Comparison of ENCODE assay signal across 8 mouse cellular contexts in the genomic region with DNA sequence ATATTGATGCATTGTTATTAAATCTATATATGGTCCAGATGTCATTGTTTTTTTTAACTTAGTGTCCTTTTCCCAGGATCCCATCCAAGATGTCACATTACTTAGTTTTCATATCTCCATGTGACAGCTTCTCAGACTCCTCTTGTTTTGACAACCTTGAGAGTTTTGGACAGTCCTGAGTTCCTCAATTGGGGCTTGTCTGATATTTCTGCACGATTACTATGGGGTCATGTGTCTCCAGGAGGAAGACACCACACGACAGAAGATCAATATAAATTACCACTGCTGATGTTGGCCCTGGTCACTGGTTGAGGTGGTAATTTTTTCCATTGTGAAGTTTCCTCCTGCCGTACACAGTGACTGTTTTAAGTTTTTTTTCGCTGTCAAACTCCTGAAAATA. TPM values are rescaled to one million over a fixed set of nuclear protein-coding genes. Genes with fewer than 3 reads are reported as not detected.
DNase-seq lines count a peak whose midpoint lies in the region; ATAC-seq and TF ChIP-seq lines count a peak whose summit lies in the region.

No protein-coding gene starts in this region.

- ATAC-seq in heart, embryonic 16.5 days (replicated peaks; ENCODE audit: extremely low read depth, insufficient read depth, low FRiP score) = no peak
- ATAC-seq in hindbrain, embryonic 16.5 days = no peak
- ATAC-seq in midbrain, embryonic 14.5 days (ENCODE audit: low FRiP score, low TSS enrichment) = no peak
- ATAC-seq in cerebellum, adult (ENCODE audit: insufficient number of reproducible peaks, low FRiP score, low TSS enrichment) = no peak

- WGBS in heart, embryonic 16.5 days = 1% methylated on average over 4 of the region's 4 CpGs
- WGBS in hindbrain, embryonic 16.5 days = 2% methylated on average over 4 of the region's 4 CpGs
- 2% methylated on average over 4 of the region's 4 CpGs for WGBS in midbrain, embryonic 14.5 days

- H3K4me2 ChIP-seq in heart, embryonic 16.5 days (ENCODE audit: low read depth, low read length) = peak overlapping the region; percentile 91
- H3K4me2 ChIP-seq in hindbrain, embryonic 16.5 days (ENCODE audit: low read length) = peak overlapping the region; percentile 98
- H3K4me2 ChIP-seq in midbrain, embryonic 14.5 days (ENCODE audit: low read length) = peak overlapping the region; percentile 88

- peaks cover 15% of the 10 kb centered on the region for H3K4me1 ChIP-seq in heart, embryonic 16.5 days (ENCODE audit: control insufficient read depth, insufficient read depth, low read length)
- H3K4me1 ChIP-seq in bone marrow macrophage, adult 2 months (ENCODE audit: control insufficient read depth, insufficient read depth, low read length) = peaks cover 6% of the 10 kb centered on the region
- peaks cover 13% of the 10 kb centered on the region for H3K4me1 ChIP-seq in hindbrain, embryonic 16.5 days (ENCODE audit: control insufficient read depth, insufficient read depth, low read depth, low read length)
- peaks cover 11% of the 10 kb centered on the region; the same call in 1 of the 2 replicates for H3K4me1 ChIP-seq in midbrain, embryonic 14.5 days (ENCODE audit: control insufficient read depth, insufficient read depth, low read length)

- TF ChIP-seq POLR2A in bone marrow macrophage, adult 2 months (IDR thresholded peaks at IDR 0.05; ENCODE audit: borderline replicate concordance, low read depth, low read length) = no peak

- H3K27ac ChIP-seq in heart, embryonic 16.5 days (ENCODE audit: low read length) = no peak overlapping the region
- H3K27ac ChIP-seq in bone marrow macrophage, adult 2 months (ENCODE audit: insufficient read depth, low read depth, low read length) = no peak overlapping the region
- no peak overlapping the region for H3K27ac ChIP-seq in hindbrain, embryonic 16.5 days (ENCODE audit: low read depth, low read length)
- no peak overlapping the region for H3K27ac ChIP-seq in midbrain, embryonic 14.5 days (replicated peaks; ENCODE audit: low read depth, low read length)

- no peak for TF ChIP-seq CTCF in bone marrow macrophage, adult 2 months (IDR thresholded peaks at IDR 0.05; ENCODE audit: low read depth, low read length)

- H3K36me3 ChIP-seq in heart, embryonic 16.5 days (ENCODE audit: control insufficient read depth, insufficient read depth) = no peaks in the 10 kb centered on the region
- H3K36me3 ChIP-seq in hindbrain, embryonic 16.5 days (ENCODE audit: control insufficient read depth, insufficient read depth, low read length) = no peaks in the 10 kb centered on the region
- H3K36me3 ChIP-seq in midbrain, embryonic 14.5 days (ENCODE audit: control insufficient read depth, insufficient read depth, low read length) = no peaks in the 10 kb centered on the region

- intact Hi-C loops in heart, postnatal 36 days (cut with DNase I) = no loop called here

- no peaks in the 10 kb centered on the region for H3K27me3 ChIP-seq in heart, embryonic 16.5 days (ENCODE audit: control insufficient read depth, insufficient read depth, low read length)
- H3K27me3 ChIP-seq in hindbrain, embryonic 16.5 days (replicated peaks; ENCODE audit: control insufficient read depth, insufficient read depth, low read length) = peaks cover 9% of the 10 kb centered on the region
- H3K27me3 ChIP-seq in midbrain, embryonic 14.5 days (ENCODE audit: control insufficient read depth, insufficient read depth, low read length) = peaks cover 31% of the 10 kb centered on the region

- peak overlapping the region; percentile 87 for H3K9ac ChIP-seq in heart, embryonic 16.5 days (ENCODE audit: low read length)
- peak overlapping the region; percentile 55; the same call in 1 of the 2 replicates for H3K9ac ChIP-seq in hindbrain, embryonic 16.5 days (ENCODE audit: low read depth, low read length)
- H3K9ac ChIP-seq in midbrain, embryonic 14.5 days (replicated peaks; ENCODE audit: low read length) = peak overlapping the region; percentile 44; the same call in 1 of the 2 replicates

- no peaks in the 10 kb centered on the region for H3K9me3 ChIP-seq in heart, embryonic 16.5 days (replicated peaks; ENCODE audit: control insufficient read depth, low read length)
- H3K9me3 ChIP-seq in hindbrain, embryonic 16.5 days (ENCODE audit: control insufficient read depth, low read length) = no peaks in the 10 kb centered on the region
- no peaks in the 10 kb centered on the region for H3K9me3 ChIP-seq in midbrain, embryonic 14.5 days (ENCODE audit: control insufficient read depth, low read length)

- DNase-seq in heart, postnatal 36 days = no peak
- DNase-seq in midbrain, embryonic 14.5 days = no peak
- DNase-seq in ovary, postnatal 10 days (ENCODE audit: low spot score) = no peak
- no peak for DNase-seq in right cerebral cortex, adult 18-20 months

- peak overlapping the region; percentile 86 for H3K4me3 ChIP-seq in heart, embryonic 16.5 days (ENCODE audit: low read length)
- peak overlapping the region; percentile 84 for H3K4me3 ChIP-seq in bone marrow macrophage, adult 2 months (ENCODE audit: insufficient read depth, low read length)
- H3K4me3 ChIP-seq in hindbrain, embryonic 16.5 days (ENCODE audit: low read length) = peak overlapping the region; percentile 55
- H3K4me3 ChIP-seq in midbrain, embryonic 14.5 days (replicated peaks; ENCODE audit: low read depth, low read length) = peak overlapping the region; percentile 46

RNA-seq across cellular contexts. Expression of a gene that starts 0.4 kb away (rescaled TPM):
- 33.9 and 38.1 TPM in 2 replicates for polyA plus RNA-seq in heart, embryonic 16.5 days (2015; fragmentation: Nextera tagmentation; extraction: Ambion mirVana)
- total RNA-seq in heart, postnatal 36 days (2021) = 10 to 100 TPM; 81.8 to 87.0 TPM
- polyA plus RNA-seq in bone marrow macrophage, adult 2 months (2012; ENCODE audit: insufficient read depth, insufficient read length, missing spikeins) = 61.4 and 62.5 TPM in 2 replicates
- polyA plus RNA-seq in hindbrain, embryonic 16.5 days (2015; fragmentation: Nextera tagmentation; extraction: Ambion mirVana) = 3.1 and 4.0 TPM in 2 replicates
- polyA plus RNA-seq in midbrain, embryonic 14.5 days (2014; fragmentation: Nextera tagmentation; extraction: Ambion mirVana) = 0.42 and 2.4 TPM in 2 replicates
